Mouse (Mus musculus) lung, adult 10 weeks (tissue): ENCODE data around the gene Iltifb. TPM values are rescaled to one million over a fixed set of nuclear protein-coding genes. Genes with fewer than 3 reads are reported as not detected.

Experiments
- polyA plus RNA-seq: library from polyadenylated mRNA; stranded (reverse); fragments of 350-450 nt; fragmentation: Illumina TruSeq; extraction: RNeasy Lipid Tissue Mini Kit (QIAGEN cat#74804); gene quantifications from one replicate; pipeline ENCODE4 v1.2.3, GENCODE M21; 2014; ENCODE audit warnings: low read depth, low replicate concordance; ENCODE audit not compliant: insufficient read depth

Iltifb gene
- not detected for polyA plus RNA-seq

GRCm38 (mm10) chr10:118294938-118295337 lies at the start of gene Iltifb:
Iltifb (minus strand) TSS chr10:118295038.

GRCm38 (mm10) chr10:118343155-118343554 lies 48.3 kb upstream of the Iltifb start, which contains the start of gene Gm9046:
Gm9046 (minus strand) TSS chr10:118343255.

GRCm38 (mm10) chr10:118337731-118338130 lies 42.9 kb upstream of the Iltifb start, which contains the start of gene Gm9045:
Gm9045 (minus strand) TSS chr10:118337831.

DNA sequence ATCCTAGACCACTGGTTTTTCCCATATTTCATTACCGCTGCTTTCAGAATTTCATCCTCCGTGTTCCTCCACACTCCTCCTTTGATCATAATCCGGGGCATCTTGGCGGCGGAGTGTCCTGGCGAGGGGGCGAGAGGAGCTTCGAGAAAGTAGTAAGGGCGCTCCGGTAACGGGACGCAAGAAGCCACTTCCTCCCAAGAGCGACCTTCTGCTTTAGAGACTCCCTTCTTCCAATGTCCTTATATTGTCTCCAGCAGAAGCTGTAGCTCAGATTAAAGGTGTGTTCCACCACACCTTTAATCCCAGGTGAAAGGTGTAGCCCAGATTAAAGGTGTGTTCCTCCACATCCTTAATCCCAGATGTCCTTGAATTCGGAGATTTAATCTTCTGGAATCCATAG lies 37.5 kb upstream of the Iltifb start, which contains the start of gene Gm9044:
Gene Gm9044 (minus strand): TSS at position 101 of the 400 bp plus-strand sequence.

DNA sequence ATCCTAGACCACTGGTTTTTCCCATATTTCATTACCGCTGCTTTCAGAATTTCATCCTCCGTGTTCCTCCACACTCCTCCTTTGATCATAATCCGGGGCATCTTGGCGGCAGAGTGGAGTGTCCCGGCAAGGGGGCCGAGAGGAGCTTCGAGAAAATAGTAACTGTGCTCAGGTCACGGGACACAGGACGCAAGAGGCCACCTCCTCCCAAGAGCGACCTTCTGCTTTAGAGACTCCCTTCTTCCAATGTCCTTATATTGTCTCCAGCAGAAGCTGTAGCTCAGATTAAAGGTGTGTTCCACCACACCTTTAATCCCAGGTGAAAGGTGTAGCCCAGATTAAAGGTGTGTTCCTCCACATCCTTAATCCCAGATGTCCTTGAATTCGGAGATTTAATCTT lies 32.0 kb upstream of the Iltifb start, which contains the start of gene Gm9040:
Gene Gm9040 (minus strand): TSS at position 101 of the 400 bp plus-strand sequence.

GRCm38 (mm10) chr10:118258388-118258787 lies 36.5 kb downstream of the Iltifb start, which contains the start of gene Gm32802:
Gm32802 (plus strand) TSS chr10:118258688.

GRCm38 (mm10) chr10:118240680-118241079 lies 54.2 kb downstream of the Iltifb start, which contains the start of gene Gm32717:
Gm32717 (minus strand) TSS chr10:118240780.

Other genes starting within 250 kb of the Iltifb start
- gene Mdm1, start 153.2 kb downstream of the Iltifb start, polyA plus RNA-seq: 8.1 TPM
- not detected for gene Il22, start 90.1 kb downstream of the Iltifb start, polyA plus RNA-seq
- gene Gm32717, start 54.3 kb downstream of the Iltifb start, polyA plus RNA-seq: not detected
- not detected for gene Gm32802, start 36.4 kb downstream of the Iltifb start, polyA plus RNA-seq
- not detected for gene Gm9040, start 31.9 kb upstream of the Iltifb start, polyA plus RNA-seq
- gene Gm9044, start 37.4 kb upstream of the Iltifb start, polyA plus RNA-seq: not detected
- not detected for gene Gm9045, start 42.8 kb upstream of the Iltifb start, polyA plus RNA-seq
- not detected for gene Gm9046, start 48.2 kb upstream of the Iltifb start, polyA plus RNA-seq
- not detected for gene Gm9048, start 53.6 kb upstream of the Iltifb start, polyA plus RNA-seq
- gene Gm9049, start 59.1 kb upstream of the Iltifb start, polyA plus RNA-seq: not detected
- 0.85 TPM for gene Ifng, start 146.0 kb upstream of the Iltifb start, polyA plus RNA-seq